Mouse (Mus musculus): Measurements from ENCODE around the gene Cdk14. TPM values are rescaled to one million over a fixed set of nuclear protein-coding genes. Genes with fewer than 3 reads are reported as not detected.

Cdk14 gene
- polyA plus RNA-seq, 1 experiment, result 11.2 TPM

- no peaks in the 10 kb centered on the region for H3K27me3 ChIP-seq (ENCODE audit: control insufficient read depth, insufficient read depth, insufficient read length)
These were observed 154.0 kb downstream of the Cdk14 start for GRCm38 (mm10) chr5:5265861-5266786.

GRCm38 (mm10) chr5:5265401-5265841, 154.7 kb downstream of the Cdk14 start:
- Histone ChIP-seq H3K27me3 (ENCODE audit: control insufficient read depth, insufficient read depth, insufficient read length) (no peaks in the 10 kb centered on the region), H3K36me3 (ENCODE audit: control insufficient read depth, insufficient read depth) (no peaks in the 10 kb centered on the region), H3K4me2 (ENCODE audit: low read depth) (no peak overlapping the region), H3K79me2 (ENCODE audit: control insufficient read depth, insufficient read depth) (peaks cover 55% of the 10 kb centered on the region), H3K4me3 (no peak overlapping the region), H3ac (ENCODE audit: control insufficient read depth, insufficient read length) (no peak overlapping the region)
- TF ChIP-seq USF1 (IDR thresholded peaks at IDR 0.05; ENCODE audit: low read depth) (no peak), POLR2AphosphoS2 (IDR thresholded peaks at IDR 0.05; ENCODE audit: insufficient read length, low read depth) (no peak), MAX (IDR thresholded peaks at IDR 0.05; ENCODE audit: low read depth) (no peak), TCF12 (IDR thresholded peaks at IDR 0.05; ENCODE audit: insufficient read depth, poor library complexity, severe bottlenecking) (no peak), POLR2A (IDR thresholded peaks at IDR 0.05; ENCODE audit: insufficient read length, low read depth) (no peak), TCF3 (IDR thresholded peaks at IDR 0.05; ENCODE audit: insufficient read length, low read depth) (no peak), E2F4 (IDR thresholded peaks at IDR 0.05; ENCODE audit: insufficient read depth) (no peak), REST (IDR thresholded peaks at IDR 0.05; ENCODE audit: insufficient read depth, insufficient read length) (no peak), MYOG (IDR thresholded peaks at IDR 0.05; ENCODE audit: control insufficient read depth in 1 of 3, insufficient read depth in 1 of 3, insufficient read length in 2 of 3, low read depth in 2 of 3) (no peak), SRF (IDR thresholded peaks at IDR 0.05; ENCODE audit: control insufficient read depth, insufficient read length, low read depth) (no peak), CEBPB (IDR thresholded peaks at IDR 0.05; ENCODE audit: insufficient read depth, poor library complexity, severe bottlenecking) (no peak)

More at GRCm38 (mm10) chr5:5265861-5266786, 154.0 kb downstream of the Cdk14 start:
- no peak for TF ChIP-seq MAX (IDR thresholded peaks at IDR 0.05; ENCODE audit: low read depth)
- TF ChIP-seq MYOD1 (IDR thresholded peaks at IDR 0.05; ENCODE audit: control insufficient read depth in 1 of 3, insufficient read length in 2 of 3, low read depth in 2 of 3), result no peak
- TF ChIP-seq POLR2AphosphoS2 (IDR thresholded peaks at IDR 0.05; ENCODE audit: insufficient read length, low read depth), result no peak
- TF ChIP-seq MYOG (IDR thresholded peaks at IDR 0.05; ENCODE audit: control insufficient read depth in 1 of 3, insufficient read depth in 1 of 3, insufficient read length in 2 of 3, low read depth in 2 of 3), result no peak
- TF ChIP-seq TCF12 (IDR thresholded peaks at IDR 0.05; ENCODE audit: insufficient read depth, poor library complexity, severe bottlenecking), result no peak
- no peak for TF ChIP-seq CEBPB (IDR thresholded peaks at IDR 0.05; ENCODE audit: insufficient read depth, poor library complexity, severe bottlenecking)
- TF ChIP-seq TCF3 (IDR thresholded peaks at IDR 0.05; ENCODE audit: insufficient read length, low read depth), result no peak
- TF ChIP-seq REST (IDR thresholded peaks at IDR 0.05; ENCODE audit: insufficient read depth, insufficient read length), result no peak
- TF ChIP-seq POLR2A (IDR thresholded peaks at IDR 0.05; ENCODE audit: insufficient read length, low read depth), result no peak
- no peak for TF ChIP-seq E2F4 (IDR thresholded peaks at IDR 0.05; ENCODE audit: insufficient read depth)
- no peak for TF ChIP-seq USF1 (IDR thresholded peaks at IDR 0.05; ENCODE audit: low read depth)
- Histone ChIP-seq H3K4me2 (ENCODE audit: low read depth) (no peak overlapping the region), H3K36me3 (ENCODE audit: control insufficient read depth, insufficient read depth) (no peaks in the 10 kb centered on the region), H3ac (ENCODE audit: control insufficient read depth, insufficient read length) (no peak overlapping the region), H3K79me2 (ENCODE audit: control insufficient read depth, insufficient read depth) (peaks cover 57% of the 10 kb centered on the region), H3K4me3 (no peak overlapping the region)

GRCm38 (mm10) chr5:5264712-5265111, 155.4 kb downstream of the Cdk14 start:
- H3K36me3 ChIP-seq (ENCODE audit: control insufficient read depth, insufficient read depth), result no peaks in the 10 kb centered on the region
- H3K79me2 ChIP-seq (ENCODE audit: control insufficient read depth, insufficient read depth), result peaks cover 61% of the 10 kb centered on the region
- no peaks in the 10 kb centered on the region for H3K27me3 ChIP-seq (ENCODE audit: control insufficient read depth, insufficient read depth, insufficient read length)
- TF ChIP-seq TCF3 (IDR thresholded peaks at IDR 0.05; ENCODE audit: insufficient read length, low read depth), result no peak
- TF ChIP-seq TCF12 (IDR thresholded peaks at IDR 0.05; ENCODE audit: insufficient read depth, poor library complexity, severe bottlenecking), result no peak
- no peak for TF ChIP-seq MYOD1 (IDR thresholded peaks at IDR 0.05; ENCODE audit: control insufficient read depth in 1 of 3, insufficient read length in 2 of 3, low read depth in 2 of 3)
- no peak for TF ChIP-seq MAX (IDR thresholded peaks at IDR 0.05; ENCODE audit: low read depth)
- TF ChIP-seq SRF (IDR thresholded peaks at IDR 0.05; ENCODE audit: control insufficient read depth, insufficient read length, low read depth), result no peak
- TF ChIP-seq MYOG (IDR thresholded peaks at IDR 0.05; ENCODE audit: control insufficient read depth in 1 of 3, insufficient read depth in 1 of 3, insufficient read length in 2 of 3, low read depth in 2 of 3), result no peak
- TF ChIP-seq E2F4 (IDR thresholded peaks at IDR 0.05; ENCODE audit: insufficient read depth), result no peak
- TF ChIP-seq CEBPB (IDR thresholded peaks at IDR 0.05; ENCODE audit: insufficient read depth, poor library complexity, severe bottlenecking), result no peak
- TF ChIP-seq REST (IDR thresholded peaks at IDR 0.05; ENCODE audit: insufficient read depth, insufficient read length), result no peak
- TF ChIP-seq POLR2AphosphoS2 (IDR thresholded peaks at IDR 0.05; ENCODE audit: insufficient read length, low read depth), result no peak
- TF ChIP-seq USF1 (IDR thresholded peaks at IDR 0.05; ENCODE audit: low read depth), result no peak
- TF ChIP-seq POLR2A (IDR thresholded peaks at IDR 0.05; ENCODE audit: insufficient read length, low read depth), result no peak
- H3ac ChIP-seq (ENCODE audit: control insufficient read depth, insufficient read length), result no peak overlapping the region
- H3K4me2 ChIP-seq (ENCODE audit: low read depth), result no peak overlapping the region
- no peak overlapping the region for H3K4me3 ChIP-seq

- TF ChIP-seq REST (IDR thresholded peaks at IDR 0.05; ENCODE audit: insufficient read depth, insufficient read length), result no peak
- no peak for TF ChIP-seq TCF12 (IDR thresholded peaks at IDR 0.05; ENCODE audit: insufficient read depth, poor library complexity, severe bottlenecking)
- no peak for TF ChIP-seq MYOG (IDR thresholded peaks at IDR 0.05; ENCODE audit: control insufficient read depth in 1 of 3, insufficient read depth in 1 of 3, insufficient read length in 2 of 3, low read depth in 2 of 3)
- TF ChIP-seq TCF3 (IDR thresholded peaks at IDR 0.05; ENCODE audit: insufficient read length, low read depth), result no peak
- TF ChIP-seq E2F4 (IDR thresholded peaks at IDR 0.05; ENCODE audit: insufficient read depth), result no peak
- no peak for TF ChIP-seq MYOD1 (IDR thresholded peaks at IDR 0.05; ENCODE audit: control insufficient read depth in 1 of 3, insufficient read length in 2 of 3, low read depth in 2 of 3)
- TF ChIP-seq POLR2A (IDR thresholded peaks at IDR 0.05; ENCODE audit: insufficient read length, low read depth), result no peak
- no peak for TF ChIP-seq MAX (IDR thresholded peaks at IDR 0.05; ENCODE audit: low read depth)
- TF ChIP-seq CEBPB (IDR thresholded peaks at IDR 0.05; ENCODE audit: insufficient read depth, poor library complexity, severe bottlenecking), result no peak
- no peak for TF ChIP-seq POLR2AphosphoS2 (IDR thresholded peaks at IDR 0.05; ENCODE audit: insufficient read length, low read depth)
- TF ChIP-seq SRF (IDR thresholded peaks at IDR 0.05; ENCODE audit: control insufficient read depth, insufficient read length, low read depth), result no peak
- no peak for TF ChIP-seq USF1 (IDR thresholded peaks at IDR 0.05; ENCODE audit: low read depth)
- Histone ChIP-seq H3K79me2 (ENCODE audit: control insufficient read depth, insufficient read depth) (peaks cover 56% of the 10 kb centered on the region), H3K4me2 (ENCODE audit: low read depth) (no peak overlapping the region), H3K4me3 (no peak overlapping the region), H3K36me3 (ENCODE audit: control insufficient read depth, insufficient read depth) (no peaks in the 10 kb centered on the region), H3ac (ENCODE audit: control insufficient read depth, insufficient read length) (no peak overlapping the region), H3K27me3 (ENCODE audit: control insufficient read depth, insufficient read depth, insufficient read length) (no peaks in the 10 kb centered on the region)
These were observed 158.3 kb downstream of the Cdk14 start for GRCm38 (mm10) chr5:5261725-5262296.
